Mouse (Mus musculus): ENCODE data around the gene Mrpl55. TPM values are rescaled to one million over a fixed set of nuclear protein-coding genes. Genes with fewer than 3 reads are reported as not detected.

Mrpl55 gene
- total RNA-seq (2023), result 14.1 to 18.1 TPM (median 16.1 TPM) in 4 replicates

GRCm38 (mm10) chr11:59202081-59202995 lies at the start of gene Mrpl55:
Gene Mrpl55, plus strand, starts transcription at chr11:59202486.

GRCm38 (mm10) chr11:59163255-59164236 lies 38.7 kb upstream of the Mrpl55 start, which contains the start of gene Iba57:
Gene Iba57, minus strand, starts transcription at chr11:59163739.

GRCm38 (mm10) chr11:59182864-59183331 lies 19.4 kb upstream of the Mrpl55 start, which contains the start of gene Gjc2:
Gene Gjc2, minus strand, starts transcription at chr11:59183213.

GRCm38 (mm10) chr11:59192059-59192386 lies 10.3 kb upstream of the Mrpl55 start, which contains the start of gene Guk1:
Gene Guk1, minus strand, starts transcription at chr11:59192212.

GRCm38 (mm10) chr11:59208153-59208831 lies 6.0 kb downstream of the Mrpl55 start, which contains the start of gene 2310033P09Rik:
Gene 2310033P09Rik, plus strand, starts transcription at chr11:59208321.

GRCm38 (mm10) chr11:59228122-59228953 lies 26.1 kb downstream of the Mrpl55 start, which contains the start of gene Arf1:
Gene Arf1, minus strand, starts transcription at chr11:59228270.

Other genes with a start within 250 kb of the Mrpl55 start
- 61.7 to 72.8 TPM (median 69.5 TPM) in 4 replicates for gene Hist3h2a, start 247.8 kb upstream of the Mrpl55 start, total RNA-seq (2023)
- gene Trim17, start 247.8 kb upstream of the Mrpl55 start, total RNA-seq (2023), result 0.16 to 0.39 TPM (median 0.28 TPM) in 4 replicates
- gene Trim11, start 224.4 kb upstream of the Mrpl55 start, total RNA-seq (2023), result 110 to 128 TPM (median 119 TPM) in 4 replicates
- gene Obscn, start 66.1 kb upstream of the Mrpl55 start, total RNA-seq (2023), result 0.33 to 0.63 TPM (median 0.48 TPM) in 4 replicates
- gene Iba57, start 38.7 kb upstream of the Mrpl55 start, total RNA-seq (2023), result 35.8 to 46.0 TPM (median 42.1 TPM) in 4 replicates
- 0.25 to 0.43 TPM in 2 of 4 replicates, not detected in the others for gene Gjc2, start 19.3 kb upstream of the Mrpl55 start, total RNA-seq (2023)
- 25.4 to 36.0 TPM (median 28.2 TPM) in 4 replicates for gene Guk1, start 10.3 kb upstream of the Mrpl55 start, total RNA-seq (2023)
- gene 2310033P09Rik, start 5.8 kb downstream of the Mrpl55 start, total RNA-seq (2023), result 25.8 to 33.3 TPM (median 27.1 TPM) in 4 replicates
- 252 to 279 TPM (median 259 TPM) in 4 replicates for gene Arf1, start 25.8 kb downstream of the Mrpl55 start, total RNA-seq (2023)
- not detected in 4 replicates for gene Wnt3a, start 88.3 kb downstream of the Mrpl55 start, total RNA-seq (2023)
- gene Wnt9a, start 104.4 kb downstream of the Mrpl55 start, total RNA-seq (2023), result not detected in 4 replicates
- gene Prss38, start 173.2 kb downstream of the Mrpl55 start, total RNA-seq (2023), result not detected in 4 replicates
- gene Jmjd4, start 247.6 kb downstream of the Mrpl55 start, total RNA-seq (2023), result 10.2 to 12.5 TPM (median 11.7 TPM) in 4 replicates
- gene Snap47, start 248.7 kb downstream of the Mrpl55 start, total RNA-seq (2023), result 14.5 to 17.4 TPM (median 14.9 TPM) in 4 replicates

Measured in B cell, adult 62 days (primary cell).